Mouse (Mus musculus): Measurements from ENCODE around the gene Lcmt1.

Gene Lcmt1

DNA sequence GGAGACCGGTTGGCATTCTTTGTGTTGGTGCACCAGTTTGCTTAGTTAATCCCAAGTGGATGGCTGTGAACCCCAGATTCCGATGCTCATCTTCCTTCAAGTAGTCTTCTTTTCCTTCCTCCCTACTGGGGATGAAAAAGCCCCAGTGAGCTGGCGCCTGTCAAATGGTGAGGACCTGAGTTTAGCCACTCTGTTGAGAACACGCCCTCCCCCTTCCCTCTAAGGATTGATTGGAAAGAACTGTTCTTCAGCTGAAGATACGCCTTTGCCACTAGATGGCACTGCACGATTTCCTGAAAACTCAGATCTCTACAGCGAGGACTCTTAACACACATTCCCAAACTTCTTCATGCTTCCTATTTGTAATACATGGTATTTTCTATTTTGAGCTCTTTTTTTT lies 29.2 kb downstream of the Lcmt1 start:
- peak in 1 of 2 experiments; percentile 26 for DNase-seq (ENCODE audit: low spot score in 2 of 2)

DNA sequence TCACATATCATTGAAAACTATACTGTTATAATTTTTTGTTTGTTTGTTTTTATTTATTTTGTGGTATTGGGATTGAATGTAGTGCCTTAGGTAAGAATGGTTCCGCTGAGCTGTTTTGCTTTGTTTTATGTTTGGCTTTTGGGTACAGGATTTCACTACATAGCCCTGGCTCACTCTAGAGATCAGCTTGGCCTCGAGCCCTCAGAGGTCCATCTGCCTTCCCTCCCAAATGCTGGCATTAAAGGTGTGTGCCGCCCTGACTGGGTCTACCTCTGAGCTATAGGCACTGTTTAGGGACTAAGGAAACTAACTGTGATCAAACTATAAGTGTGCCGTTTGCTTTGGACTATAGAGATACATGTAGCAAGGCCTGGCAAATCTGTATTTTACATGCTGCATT lies 29.7 kb downstream of the Lcmt1 start:
- no peak for DNase-seq (ENCODE audit: low spot score in 2 of 2)

DNA sequence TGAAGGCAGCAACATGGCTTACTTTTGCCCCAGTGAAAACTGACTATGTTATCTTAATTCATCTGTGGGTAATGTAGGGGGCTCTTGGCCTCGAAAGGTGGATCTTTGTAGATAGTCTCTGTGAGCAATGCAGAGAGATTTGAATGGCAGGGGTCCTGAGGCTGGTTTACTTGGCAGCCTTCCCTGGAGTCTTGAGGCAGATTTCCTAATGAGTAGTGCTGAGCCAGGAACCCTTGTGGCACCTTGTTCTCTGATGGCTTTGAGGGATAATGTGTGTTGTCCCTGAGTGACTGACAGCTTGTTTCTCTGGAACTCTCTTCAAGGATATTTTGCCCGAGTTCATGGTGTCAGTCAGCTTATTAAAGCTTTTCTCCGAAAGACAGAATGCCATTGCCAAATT lies 31.5 kb downstream of the Lcmt1 start:
- no peak for DNase-seq (ENCODE audit: low spot score in 2 of 2)

DNA sequence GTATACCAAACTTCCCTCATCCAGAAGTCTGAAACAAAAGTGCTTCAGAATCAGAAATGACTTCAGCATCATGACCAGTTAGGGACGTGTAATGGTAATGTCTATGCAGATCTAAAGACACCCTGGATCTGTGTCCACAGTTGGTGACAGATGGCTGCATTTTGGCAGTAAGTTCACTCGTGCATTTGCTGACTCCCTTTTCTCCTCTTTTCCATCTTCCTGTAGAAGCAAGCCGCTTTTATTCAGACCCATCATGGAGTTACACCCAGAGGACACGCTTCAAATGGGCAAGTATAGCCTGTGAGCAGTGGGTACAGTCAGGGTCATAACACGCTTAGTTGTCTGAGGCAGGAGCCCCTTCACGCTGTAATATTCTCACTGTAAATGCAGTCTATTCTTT lies 34.6 kb downstream of the Lcmt1 start:
- no peak for DNase-seq (ENCODE audit: low spot score in 2 of 2)

DNA sequence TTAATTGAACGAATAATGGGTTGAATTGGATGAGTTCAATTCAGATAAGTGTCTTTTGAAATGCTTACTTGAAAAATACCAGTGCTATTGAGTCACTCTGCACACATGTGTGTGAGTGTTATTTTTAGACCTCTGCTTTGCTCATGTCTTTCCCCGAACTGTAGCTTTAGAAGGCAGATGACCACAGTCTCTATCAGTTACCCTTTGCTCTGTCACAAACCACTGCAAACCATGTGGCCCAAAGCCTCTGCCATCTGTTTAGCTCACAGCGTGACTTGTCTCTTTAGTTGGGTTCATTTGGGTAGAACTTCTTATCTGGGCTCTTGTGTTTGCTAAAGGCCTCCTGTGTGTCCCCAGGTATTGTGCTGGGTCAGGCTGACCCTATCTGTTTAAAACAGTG lies 36.0 kb downstream of the Lcmt1 start:
- no peak for DNase-seq (ENCODE audit: low spot score in 2 of 2)

DNA sequence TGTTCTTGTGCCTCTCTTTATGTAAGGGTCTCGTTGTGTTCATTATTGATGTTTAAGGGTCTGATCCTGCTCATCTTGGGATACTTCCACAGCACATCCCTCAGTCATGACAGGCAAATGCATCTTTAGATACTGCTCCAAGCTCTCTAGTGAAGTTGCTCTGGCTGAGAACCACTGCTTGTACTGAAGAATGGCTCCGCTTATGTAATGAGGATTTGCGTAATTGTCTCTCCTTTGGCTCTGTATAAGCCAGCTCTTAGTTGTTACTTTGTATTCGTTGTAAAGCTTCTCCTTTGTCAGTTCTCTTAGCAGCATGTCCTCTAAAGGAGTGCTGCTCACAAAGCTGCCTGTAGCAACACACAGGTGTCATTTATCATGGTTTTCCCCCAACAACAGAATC lies 37.4 kb downstream of the Lcmt1 start:
- no peak for DNase-seq (ENCODE audit: low spot score in 2 of 2)

DNA sequence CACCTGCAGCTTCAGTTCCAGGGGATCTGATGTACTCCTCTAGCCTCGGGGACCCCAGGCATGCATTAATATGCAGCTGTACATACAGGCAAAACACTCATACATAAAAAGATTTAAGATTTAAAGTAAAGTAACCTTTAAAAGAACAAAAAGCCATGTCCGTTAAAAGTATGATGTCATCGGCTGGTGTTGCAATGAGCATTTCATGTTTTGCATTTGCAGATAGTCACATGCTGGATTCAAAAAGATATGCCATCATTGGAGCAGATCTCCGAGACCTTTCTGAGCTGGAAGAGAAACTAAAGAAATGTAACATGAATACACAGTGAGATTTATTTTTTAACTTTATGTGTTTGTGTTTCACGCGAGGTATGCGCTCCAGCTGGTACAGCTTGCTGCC lies 40.9 kb downstream of the Lcmt1 start:
- no peak for DNase-seq (ENCODE audit: low spot score in 2 of 2)

DNA sequence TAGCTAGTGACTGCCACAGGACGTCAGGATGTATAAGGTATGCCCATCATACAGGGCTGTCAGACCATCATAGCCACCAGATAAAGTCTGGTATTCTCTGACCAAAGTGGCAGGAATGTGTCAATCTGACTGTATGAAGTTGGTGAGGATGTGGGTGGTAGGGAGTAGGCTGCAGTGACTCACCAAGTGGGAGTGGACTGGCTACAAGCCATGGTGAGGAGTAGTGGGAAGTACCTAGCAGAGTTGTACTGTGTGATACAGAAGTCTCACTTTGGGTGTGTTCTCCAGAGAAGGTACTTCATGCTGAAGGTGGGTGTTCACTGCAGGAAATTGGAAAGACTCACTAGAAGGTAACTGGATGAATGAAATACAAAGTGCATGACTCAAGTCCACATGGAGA lies 41.5 kb downstream of the Lcmt1 start:
- DNase-seq (ENCODE audit: low spot score in 2 of 2): no peak

DNA sequence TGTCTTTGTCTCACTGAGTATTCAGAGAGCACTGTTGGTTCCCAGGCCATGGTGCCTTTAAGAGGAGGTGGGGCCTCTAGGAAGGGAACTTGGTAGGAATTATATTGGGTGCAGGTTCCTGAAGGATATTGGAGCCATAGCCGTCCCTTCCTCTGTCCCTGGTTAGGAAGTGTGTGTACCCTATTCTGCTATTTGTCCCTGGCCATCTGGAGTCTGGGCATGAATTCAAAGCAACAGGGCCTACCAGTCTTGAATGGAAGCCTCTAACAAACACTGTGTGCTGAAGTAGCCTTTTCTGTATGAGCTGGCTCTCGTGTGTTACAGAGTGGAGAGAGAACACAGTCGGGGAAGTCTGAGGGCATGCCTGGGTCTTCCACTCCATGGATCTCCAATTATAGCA lies 42.6 kb downstream of the Lcmt1 start:
- no peak for DNase-seq (ENCODE audit: low spot score in 2 of 2)

DNA sequence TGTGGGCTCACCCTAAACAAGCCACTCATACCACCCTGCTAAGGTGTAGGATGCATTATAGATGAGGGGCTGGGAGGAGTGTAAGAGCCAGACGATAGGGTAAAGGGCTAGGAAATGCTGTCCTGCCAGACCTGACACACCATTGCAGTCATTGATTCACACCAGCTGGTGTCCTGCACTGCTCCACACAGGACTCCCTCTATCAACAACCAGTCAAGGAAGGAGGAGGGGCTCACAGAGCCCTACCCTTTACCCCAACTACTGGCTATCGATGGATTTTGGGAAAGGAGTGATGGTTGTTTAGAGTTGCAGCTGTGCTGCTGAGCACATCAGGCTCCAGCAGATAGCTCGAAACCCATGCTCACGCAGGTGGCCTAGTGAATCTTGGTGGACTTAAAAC lies 47.2 kb downstream of the Lcmt1 start:
- no peak for DNase-seq (ENCODE audit: low spot score in 2 of 2)

DNA sequence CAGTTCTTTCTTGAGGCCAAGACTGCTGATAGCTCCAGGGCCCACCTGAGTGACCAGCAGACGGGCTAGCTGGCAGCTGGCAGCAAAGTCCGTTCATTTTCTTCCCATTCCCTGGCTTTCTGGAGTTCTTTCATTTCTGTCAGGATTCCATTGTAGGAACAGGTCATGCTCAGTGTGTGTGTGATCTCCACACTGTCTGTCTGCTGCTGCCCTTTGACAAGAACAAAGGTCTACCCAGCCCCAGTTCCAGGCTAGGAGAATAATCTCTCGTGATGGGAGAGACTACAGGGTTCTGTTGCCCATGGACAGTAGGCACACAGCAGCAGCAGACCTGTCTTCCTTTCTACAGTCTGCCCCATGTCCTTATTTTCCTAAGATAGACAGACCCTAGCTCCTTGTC lies 48.1 kb downstream of the Lcmt1 start:
- no peak for DNase-seq (ENCODE audit: low spot score in 2 of 2)

DNA sequence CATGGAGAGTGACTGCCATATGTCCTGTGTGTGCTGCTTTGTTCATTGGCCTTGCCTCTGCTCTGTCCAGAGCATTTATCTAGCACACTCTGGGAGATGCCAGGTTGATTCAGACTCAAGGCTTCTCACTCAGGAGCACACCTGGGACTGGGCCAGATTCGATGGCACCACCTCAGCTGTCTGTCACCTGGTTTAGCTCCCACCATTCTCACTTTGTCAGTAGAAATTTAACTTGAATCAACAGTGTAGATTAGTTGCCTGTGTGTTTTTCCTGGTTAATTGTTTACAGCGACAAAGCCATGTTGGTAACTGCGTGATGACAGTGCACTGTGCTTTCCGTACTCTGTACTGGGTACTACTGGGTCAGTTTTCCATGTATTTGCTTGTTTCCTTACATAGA lies 50.4 kb downstream of the Lcmt1 start:
- DNase-seq (ENCODE audit: low spot score in 2 of 2): no peak

DNA sequence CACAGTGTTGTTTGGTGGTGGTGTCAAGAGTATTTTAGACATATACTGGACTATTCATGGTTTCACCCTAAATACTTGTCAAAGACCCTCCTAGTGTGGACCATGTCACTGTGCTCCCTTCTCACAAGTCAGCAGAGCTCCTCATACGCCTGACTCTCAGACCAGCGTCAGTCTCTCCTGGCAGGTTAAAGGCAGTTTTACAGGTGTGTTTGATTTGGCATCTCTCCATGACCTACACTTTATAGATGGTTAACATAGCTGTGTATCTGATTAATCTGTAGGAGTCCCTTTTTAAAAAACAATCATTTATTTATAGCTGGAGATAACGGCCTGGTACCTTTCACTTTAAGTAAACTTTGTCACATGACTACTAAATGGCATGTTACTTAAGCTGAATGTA lies 52.4 kb downstream of the Lcmt1 start:
- no peak for DNase-seq (ENCODE audit: low spot score in 2 of 2)

DNA sequence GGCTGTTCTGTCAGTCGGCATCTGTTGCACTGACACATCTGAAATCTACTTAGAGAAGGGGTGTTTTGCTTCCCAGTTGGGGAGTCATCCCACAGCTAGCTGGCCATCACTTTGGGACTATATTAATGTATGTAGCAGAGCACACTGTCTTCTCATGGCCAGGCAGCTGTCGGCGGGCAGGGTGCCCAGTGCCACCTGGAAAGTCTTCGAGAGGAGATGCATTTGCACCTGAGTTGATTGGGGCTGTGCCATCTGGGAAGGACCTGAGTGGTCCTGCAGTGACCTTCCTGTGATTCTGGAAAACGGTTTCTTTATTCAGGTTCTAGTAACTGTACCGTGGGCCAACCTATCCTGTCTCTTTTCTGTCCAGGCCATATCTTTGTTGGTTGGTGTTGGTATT lies 54.7 kb downstream of the Lcmt1 start:
- no peak for DNase-seq (ENCODE audit: low spot score in 2 of 2)

DNA sequence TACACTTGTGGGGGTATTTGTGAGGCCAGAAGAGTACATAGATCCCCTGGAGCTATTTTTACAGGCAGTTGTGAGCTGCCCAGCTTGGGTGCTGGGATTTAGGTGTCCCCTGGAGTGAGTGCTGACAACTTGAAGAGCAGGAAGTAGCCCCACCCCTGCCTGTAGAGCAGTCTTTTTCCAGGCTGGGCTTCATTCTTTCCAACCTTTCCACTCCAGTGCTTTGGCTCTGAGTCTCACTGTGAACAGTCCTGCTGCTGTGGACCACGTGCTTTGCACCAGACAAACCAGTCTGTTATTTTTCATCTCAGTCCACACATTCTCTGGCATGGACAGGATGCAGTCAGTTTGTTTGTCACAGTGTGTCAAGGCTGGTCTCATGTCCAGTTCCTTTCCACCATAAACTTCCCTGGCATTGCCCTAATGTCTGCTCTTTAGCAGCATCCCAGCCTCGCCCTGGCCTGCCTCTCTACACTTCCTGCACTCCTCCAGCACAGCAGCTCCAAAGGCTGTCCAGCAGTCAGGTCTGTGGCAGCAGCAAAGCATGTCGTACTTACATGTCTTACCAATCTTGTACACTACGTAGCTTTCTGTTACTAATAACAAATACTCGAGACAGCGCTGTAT lies 55.7 kb downstream of the Lcmt1 start:
- no peak for DNase-seq (ENCODE audit: low spot score in 2 of 2)

DNA sequence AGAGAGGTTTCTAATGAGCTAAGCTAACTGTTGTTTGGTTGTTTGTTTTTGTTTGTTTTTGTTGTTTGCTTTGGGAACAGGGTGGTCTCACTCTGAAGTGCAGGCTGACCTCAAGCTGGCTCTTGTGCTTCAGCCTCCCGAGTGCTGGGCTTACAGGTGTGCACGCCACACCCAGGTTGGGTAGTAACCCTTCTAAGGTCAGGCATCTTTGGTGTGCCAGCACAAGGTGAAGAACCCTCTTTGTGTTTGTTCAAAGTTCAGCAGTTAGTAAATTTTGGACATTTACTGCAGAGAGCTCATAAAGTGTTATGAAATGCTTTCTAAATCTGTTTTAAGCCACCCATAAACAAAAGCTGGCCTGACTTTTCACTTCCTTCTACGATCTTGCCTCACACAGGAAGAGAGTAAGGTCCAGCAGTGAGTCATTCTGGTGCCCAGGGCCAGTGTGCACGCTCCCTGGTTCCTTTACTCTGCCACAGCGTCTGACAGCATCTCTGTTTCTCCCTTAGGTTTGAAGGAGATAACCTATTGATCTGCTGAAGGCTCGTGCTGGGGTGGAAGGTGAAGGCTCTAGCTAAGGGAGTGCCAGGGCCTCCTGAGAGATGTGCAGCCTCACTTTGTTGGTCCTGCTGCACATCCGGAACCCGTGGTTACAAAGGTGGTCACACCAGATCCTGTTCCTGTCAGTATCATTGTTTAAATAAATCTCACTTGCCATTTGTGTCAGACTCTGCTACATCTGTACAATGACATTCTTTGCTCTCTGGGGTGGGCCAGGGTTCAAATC lies 60.2 kb downstream of the Lcmt1 start:
- DNase-seq (ENCODE audit: low spot score in 2 of 2): no peak

DNA sequence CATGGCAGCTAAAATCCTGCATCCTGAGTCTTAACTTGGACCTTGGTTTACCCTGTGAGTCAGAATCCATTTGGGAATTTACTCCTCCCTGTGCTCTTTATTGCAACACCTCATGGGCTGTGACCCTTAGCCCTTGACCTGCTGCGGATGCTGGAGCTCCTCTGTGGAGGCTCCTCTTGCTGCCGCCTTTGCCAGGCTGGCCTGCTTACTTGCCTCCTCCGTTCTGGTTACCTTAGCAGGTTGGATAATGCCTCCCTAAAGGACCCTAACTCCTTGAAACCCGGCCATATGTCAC lies 60.8 kb downstream of the Lcmt1 start:
- no peak for DNase-seq (ENCODE audit: low spot score in 2 of 2)

DNA sequence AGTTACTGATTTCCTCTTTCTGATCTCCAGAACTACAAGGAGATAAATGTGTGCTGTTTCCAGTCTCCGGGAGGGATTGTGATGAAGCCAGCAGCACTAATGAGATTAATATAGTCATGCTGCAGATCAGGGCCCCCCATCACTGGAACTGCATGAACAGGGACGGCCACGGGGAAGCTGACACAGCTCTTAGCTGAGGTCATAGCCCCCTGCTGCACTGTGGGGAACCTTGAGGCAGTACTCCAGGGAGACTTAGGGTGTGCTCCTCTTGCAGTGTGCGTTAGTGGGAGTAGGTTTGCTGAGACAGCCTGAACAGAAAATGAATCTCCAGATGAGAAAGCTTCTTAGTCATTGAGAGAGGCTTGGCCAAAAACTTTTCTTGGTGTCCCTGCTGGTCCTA lies 61.6 kb downstream of the Lcmt1 start:
- no peak for DNase-seq (ENCODE audit: low spot score in 2 of 2)

DNA sequence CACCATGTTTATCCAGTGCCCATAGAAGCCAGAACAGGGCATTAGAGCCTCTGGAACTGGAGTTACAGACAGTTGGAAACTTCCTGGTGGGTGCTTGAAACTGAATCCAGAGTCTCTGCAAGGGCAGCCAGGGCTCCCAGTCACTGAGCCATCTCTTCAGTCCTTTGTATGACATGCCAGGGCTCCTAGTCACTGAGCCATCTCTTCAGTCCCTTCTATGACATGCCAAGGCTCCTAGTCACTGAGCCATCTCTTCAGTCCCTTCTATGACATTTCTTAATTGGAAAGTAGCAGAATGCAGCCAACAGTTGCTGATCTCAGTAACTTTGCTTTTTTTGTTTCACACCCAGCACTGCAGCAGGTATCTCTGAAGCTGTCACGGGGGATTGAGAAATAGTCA lies 72.5 kb downstream of the Lcmt1 start:
- DNase-seq (ENCODE audit: low spot score in 2 of 2): no peak

DNA sequence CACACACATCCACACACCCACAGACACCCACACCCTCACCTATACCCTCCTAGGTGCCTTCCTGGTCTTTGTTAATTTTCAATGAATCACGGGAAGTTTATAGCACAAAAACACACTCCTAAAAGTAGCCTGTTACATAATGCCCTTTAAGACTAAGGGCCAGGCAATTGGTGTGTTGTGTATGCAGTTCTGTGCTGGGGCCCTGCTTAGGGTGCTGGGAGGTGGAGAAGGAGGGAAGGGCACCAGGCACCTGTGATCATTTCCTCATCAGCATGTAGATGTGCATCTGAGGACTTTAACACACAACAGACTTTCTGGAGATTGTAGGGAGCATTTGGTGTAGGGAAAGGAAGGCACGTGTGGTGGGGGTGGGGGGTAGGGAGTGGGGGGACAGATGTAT lies 79.2 kb downstream of the Lcmt1 start:
- no peak for DNase-seq (ENCODE audit: low spot score in 2 of 2)

DNA sequence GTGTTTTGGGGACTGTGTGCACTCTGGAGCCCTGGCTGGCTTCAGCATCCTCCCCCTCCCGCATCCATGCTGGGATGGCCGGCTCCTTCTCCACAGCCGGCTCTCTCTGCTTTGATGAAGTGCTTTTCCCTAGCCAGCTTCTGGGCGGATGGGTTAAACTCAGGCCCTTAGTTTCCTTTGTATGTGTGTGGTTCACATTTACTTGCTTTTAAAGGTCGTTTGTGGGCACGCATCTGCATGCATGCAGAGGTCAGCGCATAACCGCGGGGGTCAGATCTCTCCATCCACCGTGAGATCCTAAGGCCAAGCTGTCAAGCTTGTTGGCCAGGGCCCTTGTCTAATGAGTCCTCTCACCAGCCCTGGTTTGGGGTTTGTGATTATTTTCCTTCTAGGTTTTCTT lies 80.1 kb downstream of the Lcmt1 start:
- DNase-seq (ENCODE audit: low spot score in 2 of 2): no peak

DNA sequence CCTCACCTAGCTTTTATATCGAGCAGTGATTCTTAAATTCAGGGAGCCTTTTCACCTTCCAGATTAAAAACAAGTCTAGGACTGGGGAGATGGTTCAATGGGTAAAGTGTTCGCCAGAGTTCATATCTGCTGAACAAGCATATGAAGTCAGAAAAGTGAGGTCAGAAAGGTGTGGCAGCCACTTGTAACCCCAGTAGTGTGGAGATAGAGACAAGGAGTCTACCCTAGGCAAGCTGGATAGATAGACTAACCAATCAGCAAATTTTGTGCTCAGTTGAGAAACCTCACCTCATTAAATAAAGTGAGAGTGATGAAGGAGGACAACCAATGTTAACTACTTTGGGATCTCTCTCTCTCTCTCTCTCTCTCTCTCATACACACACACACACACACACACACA lies 80.9 kb downstream of the Lcmt1 start:
- no peak for DNase-seq (ENCODE audit: low spot score in 2 of 2)

DNA sequence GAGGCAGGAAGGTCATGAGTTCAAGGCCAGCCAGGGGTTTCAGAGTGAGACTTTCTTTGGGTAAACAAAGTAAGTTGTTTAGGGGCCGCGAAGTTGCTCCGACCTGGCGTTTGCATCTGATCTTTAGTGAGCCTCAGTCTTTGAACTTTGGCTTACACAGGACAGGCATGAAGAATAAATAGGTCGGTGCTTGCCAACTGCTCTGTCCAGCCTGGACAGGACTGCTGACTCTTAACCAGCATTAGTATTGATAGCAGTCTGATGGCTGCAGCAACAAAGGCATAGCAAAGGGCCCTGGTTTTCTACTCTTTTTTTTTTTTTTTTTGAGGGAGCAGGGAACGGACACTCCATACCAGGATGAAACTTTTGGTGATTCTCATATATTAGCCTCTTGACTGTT lies 83.0 kb downstream of the Lcmt1 start:
- no peak for DNase-seq (ENCODE audit: low spot score in 2 of 2)

DNA sequence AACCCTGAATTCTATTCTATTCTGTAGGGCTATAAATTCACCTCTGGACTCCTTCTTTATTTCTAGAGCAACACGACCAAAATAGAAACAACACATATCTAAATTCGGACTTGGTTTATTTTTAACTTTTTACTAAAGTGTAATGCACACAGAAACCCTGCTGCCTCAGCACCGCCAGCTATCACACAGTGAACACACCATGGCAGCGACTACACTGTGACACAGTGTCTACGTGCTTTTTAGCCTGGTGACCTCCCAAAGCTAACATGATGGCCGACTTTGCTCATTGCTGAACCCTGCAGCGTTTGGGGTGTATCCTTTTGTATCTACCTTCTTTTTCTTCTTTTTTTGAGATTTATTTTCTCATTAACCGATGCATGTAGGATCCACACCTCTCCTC lies 83.5 kb downstream of the Lcmt1 start:
- DNase-seq (ENCODE audit: low spot score in 2 of 2): no peak

Measured in thymus, postnatal 10 days (tissue).